ENCODE assay signal across 28 mouse cellular contexts in genomic region chrX:105288215-105288614, GRCm38 (mm10).
"Had no signal": no experiment of that assay in that cellular context is flagged by ENCODE, and none has a peak within 500 bp of the region (broad histone marks: within the 10 kb centered on the region; RNA-seq: fewer than 3 reads in every experiment).

No protein-coding gene starts in this region.

- H3K4me3 ChIP-seq: embryonic facial prominence, embryonic 10.5 days; embryonic facial prominence, embryonic 12.5 days; embryonic facial prominence, embryonic 13.5 days; embryonic facial prominence, embryonic 15.5 days; erythroblast, embryonic 14.5 days; forebrain, embryonic 10.5 days; forebrain, embryonic 13.5 days; forebrain, embryonic 15.5 days; gastrocnemius, adult 2 months; heart, adult 2 months; heart, embryonic 10.5 days had no signal

- H3K36me3 ChIP-seq: embryonic facial prominence, embryonic 10.5 days; embryonic facial prominence, embryonic 12.5 days; embryonic facial prominence, embryonic 13.5 days; embryonic facial prominence, embryonic 15.5 days; forebrain, embryonic 10.5 days; forebrain, embryonic 15.5 days; heart, embryonic 10.5 days had no signal

- H3K27me3 ChIP-seq: embryonic facial prominence, embryonic 12.5 days; embryonic facial prominence, embryonic 15.5 days; forebrain, embryonic 13.5 days; forebrain, embryonic 15.5 days had no signal

- H3K27ac ChIP-seq: embryonic facial prominence, embryonic 10.5 days; embryonic facial prominence, embryonic 12.5 days; embryonic facial prominence, embryonic 13.5 days; embryonic facial prominence, embryonic 15.5 days; forebrain, embryonic 10.5 days; forebrain, embryonic 13.5 days; forebrain, embryonic 15.5 days; gastrocnemius, adult 2 months; heart, adult 2 months; heart, embryonic 10.5 days had no signal

- ATAC-seq: forebrain, embryonic 13.5 days; forebrain, embryonic 14.5 days; forebrain, embryonic 15.5 days; forebrain, embryonic 16.5 days had no signal

- H3K4me1 ChIP-seq: embryonic facial prominence, embryonic 10.5 days; embryonic facial prominence, embryonic 12.5 days; embryonic facial prominence, embryonic 13.5 days; embryonic facial prominence, embryonic 15.5 days; forebrain, embryonic 10.5 days; forebrain, embryonic 13.5 days; forebrain, embryonic 15.5 days; heart, embryonic 10.5 days had no signal

- H3K9me3 ChIP-seq: embryonic facial prominence, embryonic 10.5 days; embryonic facial prominence, embryonic 12.5 days; embryonic facial prominence, embryonic 13.5 days; embryonic facial prominence, embryonic 15.5 days; forebrain, embryonic 13.5 days; forebrain, embryonic 15.5 days; heart, embryonic 10.5 days had no signal

- DNase-seq: cerebellum, adult 2 months; cerebellum, adult 8-10 months; cerebellum, adult 9-10 months; cerebellum, adult 9-11 months; cerebellum, postnatal 10 days; cerebellum, postnatal 14 days; cerebellum, postnatal 25 days; cerebellum, postnatal 36 days; embryo, embryonic 11 days; gastrocnemius, adult 2 months; gastrocnemius, postnatal 10 days; gastrocnemius, postnatal 14 days; gastrocnemius, postnatal 25 days; gastrocnemius, postnatal 36 days; heart, adult 11 months; heart, adult 18-20 months; heart, adult 2 months had no signal

- H3K4me2 ChIP-seq: embryonic facial prominence, embryonic 12.5 days; embryonic facial prominence, embryonic 13.5 days; embryonic facial prominence, embryonic 15.5 days; forebrain, embryonic 13.5 days; forebrain, embryonic 15.5 days had no signal

- H3K9ac ChIP-seq: embryonic facial prominence, embryonic 12.5 days; embryonic facial prominence, embryonic 13.5 days; embryonic facial prominence, embryonic 15.5 days; forebrain, embryonic 13.5 days; forebrain, embryonic 15.5 days had no signal
